Mouse (Mus musculus) liver, postnatal 0 days (tissue): Measurements from ENCODE around the gene Vamp8. TPM values are rescaled to one million over a fixed set of nuclear protein-coding genes. Genes with fewer than 3 reads are reported as not detected.

Experiments
- ATAC-seq: fragments of 200-750 bp; cut with Nextera tagmentation; 2 replicates; pipeline ENCODE4 v1.8.0; 2017; ENCODE audit warnings: mild to moderate bottlenecking, moderate library complexity
- DNase-seq: peaks from one replicate; pipeline ENCODE4 v3.0.0-alpha.2; 2016
- H3K27ac ChIP-seq: fragments of 300-500 bp; sonication (generic); 2 replicates; pipeline ENCODE4 v1.5.1; 2014; ENCODE audit warnings: antibody characterized with exemption, moderate library complexity, mild to moderate bottlenecking, low read depth
- H3K27me3 ChIP-seq: fragments of 300-500 bp; sonication (generic); 2 replicates; pipeline ENCODE4 v1.6.1; 2014; ENCODE audit warnings: low read length, control low read depth, mixed read lengths; ENCODE audit not compliant: insufficient read depth
- H3K36me3 ChIP-seq: fragments of 300-500 bp; sonication (generic); replicated peaks from 2 replicates; pipeline ENCODE4 v1.6.1; 2014; ENCODE audit warnings: mild to moderate bottlenecking, control low read depth, low read length, moderate library complexity, mixed read lengths; ENCODE audit not compliant: insufficient read depth
- H3K4me1 ChIP-seq: fragments of 300-500 bp; sonication (generic); 2 replicates; pipeline ENCODE4 v1.6.1; 2014; ENCODE audit warnings: antibody characterized with exemption, mild to moderate bottlenecking, control low read depth; ENCODE audit not compliant: insufficient read depth
- H3K4me2 ChIP-seq: fragments of 300-500 bp; sonication (generic); 2 replicates; pipeline ENCODE4 v1.6.1; 2014; ENCODE audit warnings: low read depth, mild to moderate bottlenecking, low read length, moderate library complexity, mixed read lengths
- H3K4me3 ChIP-seq: fragments of 300-500 bp; sonication (generic); 2 replicates; pipeline ENCODE4 v1.5.1; 2014; ENCODE audit warnings: low read depth, low read length
- H3K9ac ChIP-seq: fragments of 300-500 bp; sonication (generic); replicated peaks from 2 replicates; pipeline ENCODE4 v1.6.1; 2014; ENCODE audit warnings: mild to moderate bottlenecking, moderate library complexity
- H3K9me3 ChIP-seq: fragments of 300-500 bp; sonication (generic); 2 replicates; pipeline ENCODE4 v1.6.1; 2016; ENCODE audit warnings: mild to moderate bottlenecking, control low read depth, low read length, mixed read lengths
- CTCF ChIP-seq: sonication (generic); IDR thresholded peaks from 2 replicates; pipeline ENCODE4 v1.5.1; 2016; ENCODE audit warnings: antibody characterized with exemption, low read depth
- EP300 ChIP-seq: IDR thresholded peaks from 2 replicates; pipeline ENCODE4 v1.6.1; 2016; ENCODE audit warnings: antibody characterized with exemption, low read depth, mild to moderate bottlenecking
- WGBS: fragments of 180-500 bp; shearing (Covaris S2); extraction: QIAGEN DNeasy Blood & Tissue Kit; methylation state at CpG from one replicate; pipeline ENCODE4 v1.1.7; 2014; ENCODE audit not compliant: insufficient replicate concordance; 5-methylcytosine and 5-hydroxymethylcytosine counted together
- polyA plus RNA-seq: library from polyadenylated mRNA; unstranded; fragments of >200 nt; fragmentation: Nextera tagmentation; extraction: Ambion mirVana; gene quantifications from 2 replicates; pipeline ENCODE4 v1.2.1, GENCODE M21; 2015

The Vamp8 gene
- polyA plus RNA-seq, 1 experiment from 2014 or later, result 263 TPM

- peak overlapping the region; percentile 68 for H3K27ac ChIP-seq
- no peak for TF ChIP-seq CTCF
- 0 out of 2 replicates have a peak, but pooled peaks have one; percentile 7 for TF ChIP-seq EP300
- peaks cover 66% of the 10 kb centered on the region for H3K4me1 ChIP-seq
- 52% methylated on average over 5 of the region's 5 CpGs for WGBS
- H3K36me3 ChIP-seq, result peaks cover 38% of the 10 kb centered on the region
- ATAC-seq (no peak), DNase-seq (no peak)
- H3K4me2 ChIP-seq, result peak overlapping the region; percentile 22; the same call in 1 of the 2 replicates
- no peak overlapping the region for H3K4me3 ChIP-seq
- no peak overlapping the region for H3K9ac ChIP-seq
- H3K27me3 ChIP-seq, result peaks cover 7% of the 10 kb centered on the region
- no peaks in the 10 kb centered on the region for H3K9me3 ChIP-seq
Measured at GRCm38 (mm10) chr6:72352636-72353405, 37.7 kb downstream of the Vamp8 start.

GRCm38 (mm10) chr6:72350214-72350613 lies 40.3 kb downstream of the Vamp8 start:
- H3K27me3 ChIP-seq, result no peaks in the 10 kb centered on the region; the same call in 1 of the 2 replicates
- H3K36me3 ChIP-seq, result peaks cover 24% of the 10 kb centered on the region
- no peak overlapping the region for H3K27ac ChIP-seq
- no peak for TF ChIP-seq EP300
- no peak for TF ChIP-seq CTCF
- 82% methylated on average over 2 of the region's 2 CpGs for WGBS
- no peak overlapping the region for H3K9ac ChIP-seq
- peaks cover 68% of the 10 kb centered on the region for H3K4me1 ChIP-seq
- ATAC-seq, result no peak
- H3K4me3 ChIP-seq, result no peak overlapping the region
- DNase-seq, result no peak
- H3K4me2 ChIP-seq, result no peak overlapping the region
- H3K9me3 ChIP-seq, result no peaks in the 10 kb centered on the region

GRCm38 (mm10) chr6:72348411-72348810 lies 42.1 kb downstream of the Vamp8 start:
- 53% methylated on average over 10 of the region's 10 CpGs for WGBS
- ATAC-seq, result no peak
- Histone ChIP-seq H3K4me2 (peak overlapping the region; percentile 78), H3K27me3 (no peaks in the 10 kb centered on the region), H3K4me3 (peak overlapping the region; percentile 53), H3K9ac (peak overlapping the region; percentile 74; the same call in 1 of the 2 replicates), H3K4me1 (peaks cover 67% of the 10 kb centered on the region), H3K27ac (peak overlapping the region; percentile 81), H3K36me3 (peaks cover 24% of the 10 kb centered on the region), H3K9me3 (no peaks in the 10 kb centered on the region)
- no peak for DNase-seq
- no peak for TF ChIP-seq CTCF
- no peak for TF ChIP-seq EP300

- Histone ChIP-seq H3K9ac (peak within 1 kb of the TSS; percentile 74), H3K36me3 (peaks cover 28% of the 10 kb centered on the region), H3K27me3 (no peaks in the 10 kb centered on the region), H3K4me1 (peaks cover 64% of the 10 kb centered on the region), H3K27ac (peak within 1 kb of the TSS; percentile 88), H3K4me3 (peak within 1 kb of the TSS; percentile 53), H3K9me3 (no peaks in the 10 kb centered on the region), H3K4me2 (peak within 1 kb of the TSS; percentile 78)
- TF ChIP-seq EP300 (peak; percentile 59; the same call in 1 of the 2 replicates), CTCF (peak; percentile 53)
- ATAC-seq, result peak; percentile 74
- under 1% methylated on average over 69 of the region's 72 CpGs for WGBS
- peak; percentile 83 for DNase-seq
Measured at GRCm38 (mm10) chr6:72347166-72347941, 43.1 kb downstream of the Vamp8 start, which contains the start of gene 0610030E20Rik. TSS of gene 0610030E20Rik (plus strand) at chr6:72347317.

- no peak for TF ChIP-seq EP300
- TF ChIP-seq CTCF, result peak; percentile 24; the same call in 1 of the 2 replicates
- Histone ChIP-seq H3K4me3 (no peak overlapping the region), H3K4me2 (peak overlapping the region; percentile 78), H3K27me3 (no peaks in the 10 kb centered on the region), H3K4me1 (peaks cover 58% of the 10 kb centered on the region), H3K36me3 (peaks cover 34% of the 10 kb centered on the region), H3K27ac (peak overlapping the region; percentile 88; the same call in 1 of the 2 replicates), H3K9ac (no peak overlapping the region), H3K9me3 (no peaks in the 10 kb centered on the region)
- no peak for DNase-seq
- WGBS, result 80% methylated on average over 4 of the region's 4 CpGs
- ATAC-seq, result no peak
Measured at GRCm38 (mm10) chr6:72346261-72346660, 44.2 kb downstream of the Vamp8 start.

- no peak for TF ChIP-seq EP300
- TF ChIP-seq CTCF, result no peak
- ATAC-seq (no peak), DNase-seq (no peak)
- Histone ChIP-seq H3K36me3 (peaks cover 31% of the 10 kb centered on the region), H3K4me3 (peak overlapping the region; percentile 89), H3K4me2 (peak overlapping the region; percentile 95), H3K27ac (peak overlapping the region; percentile 88), H3K4me1 (peaks cover 54% of the 10 kb centered on the region), H3K27me3 (no peaks in the 10 kb centered on the region), H3K9me3 (no peaks in the 10 kb centered on the region), H3K9ac (peak overlapping the region; percentile 95)
- 14% methylated on average over 6 of the region's 6 CpGs for WGBS
Measured at GRCm38 (mm10) chr6:72345633-72346032, 44.9 kb downstream of the Vamp8 start.
